Mouse (Mus musculus) myocyte (in vitro differentiated cells): ENCODE data around the gene Wwtr1.

Experiments
- MAX ChIP-seq: IDR thresholded peaks from one replicate; pipeline ENCODE4 v1.6.1; 2011; ENCODE audit warnings: low read depth, mild to moderate bottlenecking, control low read depth
- MYOG ChIP-seq, 3 experiments: IDR thresholded peaks; one replicate each; pipeline ENCODE4 v1.6.1; 2011; ENCODE audit warnings: control low read depth in 2 of 3, low read depth in 2 of 3, mild to moderate bottlenecking in 2 of 3; ENCODE audit not compliant: insufficient read length in 2 of 3, control insufficient read depth in 1 of 3, insufficient read depth in 1 of 3
- POLR2A ChIP-seq: IDR thresholded peaks from one replicate; pipeline ENCODE4 v1.6.1; 2011; ENCODE audit warnings: low read depth, mild to moderate bottlenecking, control low read depth, moderate library complexity; ENCODE audit not compliant: insufficient read length
- POLR2AphosphoS2 ChIP-seq: IDR thresholded peaks from one replicate; pipeline ENCODE4 v1.6.1; 2011; ENCODE audit warnings: low read depth, control low read depth; ENCODE audit not compliant: insufficient read length
- SRF ChIP-seq: IDR thresholded peaks from one replicate; pipeline ENCODE4 v1.6.1; 2011; ENCODE audit warnings: low read depth; ENCODE audit not compliant: control insufficient read depth, insufficient read length
- TCF12 ChIP-seq: IDR thresholded peaks from one replicate; pipeline ENCODE4 v1.6.1; 2011; ENCODE audit warnings: mild to moderate bottlenecking, control low read depth; ENCODE audit not compliant: poor library complexity, insufficient read depth, severe bottlenecking
- TCF3 ChIP-seq: IDR thresholded peaks from one replicate; pipeline ENCODE4 v1.6.1; 2011; ENCODE audit warnings: low read depth, control low read depth; ENCODE audit not compliant: insufficient read length
- USF1 ChIP-seq: IDR thresholded peaks from one replicate; pipeline ENCODE4 v1.6.1; 2011; ENCODE audit warnings: low read depth, mild to moderate bottlenecking, control low read depth, moderate library complexity

- no peak for TF ChIP-seq POLR2A
- no peak for TF ChIP-seq POLR2AphosphoS2
- TF ChIP-seq TCF12 = no peak
- TF ChIP-seq MAX = no peak
- TF ChIP-seq USF1 = no peak
- TF ChIP-seq MYOG (IDR thresholded peaks at IDR 0.05; ENCODE audit: control insufficient read depth in 1 of 3, insufficient read depth in 1 of 3, insufficient read length in 2 of 3, low read depth in 2 of 3) = no peak
- no peak for TF ChIP-seq SRF
- TF ChIP-seq TCF3 = no peak
Measured at GRCm38 (mm10) chr3:57532991-57533725, 42.6 kb downstream of the Wwtr1 start.
